24 mouse cellular contexts compared by ENCODE assay signal in genomic region chr1:160878485-160878884, GRCm38 (mm10). TPM values are rescaled to one million over a fixed set of nuclear protein-coding genes. Genes with fewer than 3 reads are reported as not detected.
DNase-seq lines count a peak whose midpoint lies in the region; ATAC-seq and TF ChIP-seq lines count a peak whose summit lies in the region.
"Had no signal": no experiment of that assay in that cellular context is flagged by ENCODE, and none has a peak within 500 bp of the region (broad histone marks: within the 10 kb centered on the region; RNA-seq: fewer than 3 reads in every experiment).

No protein-coding gene starts in this region.

- peak; percentile 52; the same call in 1 of the 2 replicates for ATAC-seq in megakaryocyte-erythroid progenitor cell, adult 5-6 weeks (replicated peaks; ENCODE audit: low FRiP score, low TSS enrichment, poor library complexity, severe bottlenecking)
- ATAC-seq: forebrain, embryonic 13.5 days; hindbrain, embryonic 16.5 days had no signal

- peaks cover 15 to 16% of the 10 kb centered on the region in 2 experiments for H3K4me1 ChIP-seq in MEL (ENCODE audit: control insufficient read depth in 1 of 2, insufficient read depth in 2 of 2, low read length in 2 of 2)
- H3K4me1 ChIP-seq: forebrain, embryonic 13.5 days; heart, embryonic 15.5 days; limb, embryonic 13.5 days; liver, embryonic 13.5 days; lung, embryonic 15.5 days; midbrain, embryonic 12.5 days; neural tube, embryonic 15.5 days had no signal

- intact Hi-C loops in gastrocnemius, postnatal 36 days (cut with DNase I), result no loop called here

- no peaks in the 10 kb centered on the region for H3K9me3 ChIP-seq in MEL (replicated peaks; ENCODE audit: insufficient read depth, low read length)
- H3K9me3 ChIP-seq: forebrain, embryonic 13.5 days; heart, embryonic 15.5 days; limb, embryonic 13.5 days; liver, embryonic 13.5 days; lung, embryonic 15.5 days; midbrain, embryonic 12.5 days; neural tube, embryonic 15.5 days had no signal

- H3K27me3 ChIP-seq in MEL (ENCODE audit: control insufficient read depth in 1 of 2, insufficient read depth in 2 of 2, low read length in 2 of 2), result no peaks in the 10 kb centered on the region
- H3K27me3 ChIP-seq: forebrain, embryonic 13.5 days; heart, embryonic 15.5 days; limb, embryonic 13.5 days; liver, embryonic 13.5 days; lung, embryonic 15.5 days; midbrain, embryonic 12.5 days; neural tube, embryonic 15.5 days had no signal

- H3K79me2 ChIP-seq in MEL (ENCODE audit: control insufficient read depth, insufficient read depth, low read length, poor library complexity), result no peaks in the 10 kb centered on the region

- peaks cover 0 to 20% of the 10 kb centered on the region in 2 experiments; a peak in 2 of 4 replicates for H3K36me3 ChIP-seq in MEL (ENCODE audit: control insufficient read depth in 1 of 2, insufficient read depth in 2 of 2, low read length in 2 of 2)
- H3K36me3 ChIP-seq: heart, embryonic 15.5 days; limb, embryonic 13.5 days; liver, embryonic 13.5 days; lung, embryonic 15.5 days; midbrain, embryonic 12.5 days; neural tube, embryonic 15.5 days had no signal

- DNase-seq in adrenal gland, adult 2 months, result peak; percentile 57
- no peak for DNase-seq in adrenal gland, postnatal 10 days
- peak; percentile 35 for DNase-seq in MEL (ENCODE audit: low read depth, low spot score)
- DNase-seq in brain, adult 2 months (ENCODE audit: low read depth, low spot score), result peak; percentile 19
- DNase-seq in thymus, postnatal 25 days, result no peak
- DNase-seq in frontal cortex, postnatal 36 days (ENCODE audit: low spot score in 2 of 2), result no peak
- DNase-seq in gastrocnemius, postnatal 36 days, result no peak
- DNase-seq: B cell, adult 2 months; cerebellum, adult 18-20 months; cerebellum, postnatal 36 days; gastrocnemius, postnatal 14 days; kidney, adult 18-20 months; liver, embryonic 13.5 days; thymus, postnatal 36 days had no signal

- no peak overlapping the region for H3K27ac ChIP-seq in MEL (ENCODE audit: control insufficient read depth, low read depth, low read length)
- H3K27ac ChIP-seq: forebrain, embryonic 13.5 days; heart, embryonic 15.5 days; kidney, postnatal 0 days; limb, embryonic 13.5 days; liver, embryonic 13.5 days; lung, embryonic 15.5 days; macrophage; midbrain, embryonic 12.5 days; neural tube, embryonic 15.5 days had no signal

- TF ChIP-seq POLR2A in MEL (IDR thresholded peaks at IDR 0.05; ENCODE audit: control insufficient read depth in 1 of 2, insufficient read depth in 1 of 2, low read depth in 1 of 2, low read length in 2 of 2, poor library complexity in 1 of 2), result no peak

- TF ChIP-seq CTCF in MEL (IDR thresholded peaks at IDR 0.05 in 2 of 3, conservative IDR thresholded peaks at IDR 0.05 in 1 of 3; ENCODE audit: control insufficient read depth in 1 of 3, insufficient read depth in 1 of 3, low read depth in 2 of 3, low read length in 3 of 3, poor library complexity in 1 of 3, severe bottlenecking in 1 of 3), result no peak

- no peak for TF ChIP-seq RAD21 in MEL (IDR thresholded peaks at IDR 0.05; ENCODE audit: low read depth, low read length)

- TF ChIP-seq EP300 in MEL (IDR thresholded peaks at IDR 0.05; ENCODE audit: low read depth in 1 of 2, low read length in 2 of 2), result no peak

- H3K4me3 ChIP-seq in MEL (ENCODE audit: control insufficient read depth in 1 of 2, insufficient read depth in 1 of 2, low read depth in 2 of 2, low read length in 2 of 2), result no peak overlapping the region
- H3K4me3 ChIP-seq: forebrain, embryonic 13.5 days; heart, embryonic 15.5 days; limb, embryonic 13.5 days; liver, embryonic 13.5 days; lung, embryonic 15.5 days; midbrain, embryonic 12.5 days; neural tube, embryonic 15.5 days had no signal

- H3K9ac ChIP-seq in MEL (ENCODE audit: control insufficient read depth, low read depth, low read length, poor library complexity, severe bottlenecking), result no peak overlapping the region
- H3K9ac ChIP-seq: forebrain, embryonic 13.5 days; heart, embryonic 15.5 days; limb, embryonic 13.5 days; liver, embryonic 13.5 days; lung, embryonic 15.5 days; midbrain, embryonic 12.5 days; neural tube, embryonic 15.5 days had no signal

TF ChIP-seq in MEL, 35 proteins besides CTCF, POLR2A, EP300 and RAD21:
- TF ChIP-seq USF1 (IDR thresholded peaks at IDR 0.05; ENCODE audit: low read depth, low read length) (no peak), ZC3H11A (IDR thresholded peaks at IDR 0.05; ENCODE audit: low read depth, low read length) (no peak), MXI1 (IDR thresholded peaks at IDR 0.05; ENCODE audit: low read depth, low read length) (no peak), ZNF384 (IDR thresholded peaks at IDR 0.05; ENCODE audit: low read depth, low read length) (no peak), MYC (IDR thresholded peaks at IDR 0.05; ENCODE audit: low read depth, low read length) (no peak), NELFE (IDR thresholded peaks at IDR 0.05; ENCODE audit: low read depth, low read length) (no peak)

RNA-seq across cellular contexts. Expression of gene Rc3h1, which starts 27.7 kb away (rescaled TPM):
- 10 to 100 TPM; 32.7 to 54.3 TPM for total RNA-seq in adrenal gland, adult 2 months (2021)
- 9.6 and 12.6 TPM in 2 replicates for polyA plus RNA-seq in adrenal gland, adult 2 months (2012; rRNA removed)
- total RNA-seq in adrenal gland, postnatal 10 days (2021), result 10 to 100 TPM; 38.5 to 45.3 TPM
- total RNA-seq in MEL (2012; rRNA removed), result 14.2 and 15.2 TPM in 2 replicates
- 1 to 10 TPM in 1 of 2 experiments, not detected in 1; 6.2 TPM for polyA plus RNA-seq in MEL (2012; ENCODE audit: insufficient read depth in 1 of 2, insufficient read length in 2 of 2, low read depth in 1 of 2, low replicate concordance in 2 of 2, missing spikeins in 1 of 2)
- 31.5 and 34.3 TPM in 2 replicates for total RNA-seq in megakaryocyte-erythroid progenitor cell, adult 5-6 weeks (2014; fragmentation: Nextera tagmentation)
- 18.6 and 28.3 TPM in 2 replicates for total RNA-seq in megakaryocyte-erythroid progenitor cell, adult 5-6 weeks (2017)
- total RNA-seq in gastrocnemius, postnatal 36 days (2021), result 10 to 100 TPM; 25.1 to 28.3 TPM

Comparison
In these comparisons a context has a peak if more than half of its experiments do, and no peak if none do; other contexts are left out.
1. DNase-seq: peak in adrenal gland, adult 2 months (single experiment), MEL (single experiment) and brain, adult 2 months (single experiment); none in adrenal gland, postnatal 10 days (single experiment), thymus, postnatal 25 days (single experiment), frontal cortex, postnatal 36 days (0 of 2) and gastrocnemius, postnatal 36 days (0 of 2).